Mouse (Mus musculus) liver, postnatal 0 days (tissue): ENCODE data around the gene Rasgrf1.

Experiments used
- CTCF ChIP-seq: sonication (generic); IDR thresholded peaks from 2 replicates; pipeline ENCODE4 v1.5.1; 2016; ENCODE audit warnings: antibody characterized with exemption, low read depth
- EP300 ChIP-seq: IDR thresholded peaks from 2 replicates; pipeline ENCODE4 v1.6.1; 2016; ENCODE audit warnings: antibody characterized with exemption, low read depth, mild to moderate bottlenecking

DNA sequence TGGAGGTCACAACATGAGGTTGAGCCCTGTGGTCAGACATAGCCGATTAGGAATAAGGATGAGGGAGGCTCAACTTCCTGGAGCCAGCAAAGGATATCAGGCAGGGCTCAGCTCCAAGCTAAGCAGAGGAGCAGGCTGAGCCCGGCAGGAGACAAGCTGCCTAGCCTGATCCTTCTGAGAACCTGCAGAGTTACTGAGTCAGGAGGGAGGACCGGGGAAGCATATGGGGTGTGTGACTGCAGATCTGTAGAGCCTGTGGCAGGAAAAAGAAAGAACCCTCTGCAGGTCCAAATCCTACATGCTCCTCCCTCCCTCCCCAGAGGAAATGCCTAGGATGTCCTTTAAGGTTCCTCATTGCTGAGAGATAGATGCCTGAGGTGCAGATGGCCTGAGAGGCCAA lies 62.6 kb downstream of the Rasgrf1 start:
- TF ChIP-seq CTCF (no peak), EP300 (no peak)
